Mouse (Mus musculus): Measurements from ENCODE around the gene Ipo5. TPM values are rescaled to one million over a fixed set of nuclear protein-coding genes. Genes with fewer than 3 reads are reported as not detected.

The Ipo5 gene
- polyA plus RNA-seq, 1 experiment from 2014 or later = 123 TPM

- no peak overlapping the region for H3K4me2 ChIP-seq (ENCODE audit: low read length)
- no peaks in the 10 kb centered on the region for H3K27me3 ChIP-seq (replicated peaks; ENCODE audit: control insufficient read depth, insufficient read depth, low read length)
- no peaks in the 10 kb centered on the region for H3K36me3 ChIP-seq (ENCODE audit: control insufficient read depth, insufficient read depth, low read length)
- no peak overlapping the region for H3K27ac ChIP-seq (ENCODE audit: low read depth)
- H3K9me3 ChIP-seq (ENCODE audit: control insufficient read depth, low read length) = no peaks in the 10 kb centered on the region
- H3K4me3 ChIP-seq (ENCODE audit: low read depth, low read length) = no peak overlapping the region
- no peak for DNase-seq (ENCODE audit: low spot score)
- no peaks in the 10 kb centered on the region for H3K4me1 ChIP-seq (replicated peaks; ENCODE audit: control insufficient read depth, insufficient read depth, low read length)
- H3K9ac ChIP-seq (ENCODE audit: low read length) = no peak overlapping the region
- no peak for ATAC-seq (replicated peaks; ENCODE audit: low FRiP score, low TSS enrichment, low read depth)
- WGBS = 88% methylated on average over 16 of the region's 16 CpGs
Measured at GRCm38 (mm10) chr14:120875811-120876388, 35.1 kb upstream of the Ipo5 start.

- Histone ChIP-seq H3K36me3 (ENCODE audit: control insufficient read depth, insufficient read depth, low read length) (no peaks in the 10 kb centered on the region), H3K9ac (ENCODE audit: low read length) (no peak overlapping the region), H3K4me2 (ENCODE audit: low read length) (no peak overlapping the region), H3K4me1 (replicated peaks; ENCODE audit: control insufficient read depth, insufficient read depth, low read length) (no peaks in the 10 kb centered on the region), H3K9me3 (ENCODE audit: control insufficient read depth, low read length) (no peaks in the 10 kb centered on the region), H3K27ac (ENCODE audit: low read depth) (no peak overlapping the region), H3K4me3 (ENCODE audit: low read depth, low read length) (no peak overlapping the region), H3K27me3 (replicated peaks; ENCODE audit: control insufficient read depth, insufficient read depth, low read length) (no peaks in the 10 kb centered on the region)
- DNase-seq (ENCODE audit: low spot score) (no peak), ATAC-seq (replicated peaks; ENCODE audit: low FRiP score, low TSS enrichment, low read depth) (no peak)
- 65% methylated on average over 10 of the region's 10 CpGs for WGBS
Measured at GRCm38 (mm10) chr14:120877147-120877546, 33.9 kb upstream of the Ipo5 start.

- ATAC-seq (replicated peaks; ENCODE audit: low FRiP score, low TSS enrichment, low read depth) (no peak), DNase-seq (ENCODE audit: low spot score) (no peak)
- Histone ChIP-seq H3K27ac (ENCODE audit: low read depth) (no peak overlapping the region), H3K36me3 (ENCODE audit: control insufficient read depth, insufficient read depth, low read length) (no peaks in the 10 kb centered on the region), H3K9me3 (ENCODE audit: control insufficient read depth, low read length) (no peaks in the 10 kb centered on the region), H3K9ac (ENCODE audit: low read length) (no peak overlapping the region), H3K4me1 (replicated peaks; ENCODE audit: control insufficient read depth, insufficient read depth, low read length) (no peaks in the 10 kb centered on the region), H3K27me3 (replicated peaks; ENCODE audit: control insufficient read depth, insufficient read depth, low read length) (no peaks in the 10 kb centered on the region), H3K4me2 (ENCODE audit: low read length) (no peak overlapping the region), H3K4me3 (ENCODE audit: low read depth, low read length) (no peak overlapping the region)
- 95% methylated on average over 2 of the region's 2 CpGs for WGBS
Measured at GRCm38 (mm10) chr14:120879026-120879425, 32.0 kb upstream of the Ipo5 start.

GRCm38 (mm10) chr14:120880601-120881000 is 30.4 kb upstream of the Ipo5 start:
- Histone ChIP-seq H3K27me3 (replicated peaks; ENCODE audit: control insufficient read depth, insufficient read depth, low read length) (no peaks in the 10 kb centered on the region), H3K4me2 (ENCODE audit: low read length) (no peak overlapping the region), H3K4me3 (ENCODE audit: low read depth, low read length) (no peak overlapping the region), H3K9ac (ENCODE audit: low read length) (no peak overlapping the region), H3K9me3 (ENCODE audit: control insufficient read depth, low read length) (no peaks in the 10 kb centered on the region), H3K4me1 (replicated peaks; ENCODE audit: control insufficient read depth, insufficient read depth, low read length) (no peaks in the 10 kb centered on the region), H3K36me3 (ENCODE audit: control insufficient read depth, insufficient read depth, low read length) (no peaks in the 10 kb centered on the region), H3K27ac (ENCODE audit: low read depth) (no peak overlapping the region)
- WGBS = 47% methylated on average over 2 of the region's 5 CpGs
- DNase-seq (ENCODE audit: low spot score) (no peak), ATAC-seq (replicated peaks; ENCODE audit: low FRiP score, low TSS enrichment, low read depth) (no peak)

- Histone ChIP-seq H3K27me3 (replicated peaks; ENCODE audit: control insufficient read depth, insufficient read depth, low read length) (no peaks in the 10 kb centered on the region), H3K9ac (ENCODE audit: low read length) (no peak overlapping the region), H3K4me1 (replicated peaks; ENCODE audit: control insufficient read depth, insufficient read depth, low read length) (no peaks in the 10 kb centered on the region), H3K27ac (ENCODE audit: low read depth) (no peak overlapping the region), H3K4me2 (ENCODE audit: low read length) (no peak overlapping the region), H3K36me3 (ENCODE audit: control insufficient read depth, insufficient read depth, low read length) (no peaks in the 10 kb centered on the region), H3K9me3 (ENCODE audit: control insufficient read depth, low read length) (no peaks in the 10 kb centered on the region), H3K4me3 (ENCODE audit: low read depth, low read length) (no peak overlapping the region)
- ATAC-seq (replicated peaks; ENCODE audit: low FRiP score, low TSS enrichment, low read depth) (no peak), DNase-seq (ENCODE audit: low spot score) (no peak)
- 82% methylated on average over 9 of the region's 9 CpGs for WGBS
Measured at GRCm38 (mm10) chr14:120881054-120881453, 30.0 kb upstream of the Ipo5 start.

- no peak overlapping the region for H3K9ac ChIP-seq (ENCODE audit: low read length)
- H3K4me1 ChIP-seq (replicated peaks; ENCODE audit: control insufficient read depth, insufficient read depth, low read length) = no peaks in the 10 kb centered on the region
- ATAC-seq (replicated peaks; ENCODE audit: low FRiP score, low TSS enrichment, low read depth) (no peak), DNase-seq (ENCODE audit: low spot score) (no peak)
- H3K4me3 ChIP-seq (ENCODE audit: low read depth, low read length) = no peak overlapping the region
- no peaks in the 10 kb centered on the region for H3K27me3 ChIP-seq (replicated peaks; ENCODE audit: control insufficient read depth, insufficient read depth, low read length)
- H3K36me3 ChIP-seq (ENCODE audit: control insufficient read depth, insufficient read depth, low read length) = no peaks in the 10 kb centered on the region
- no peak overlapping the region for H3K27ac ChIP-seq (ENCODE audit: low read depth)
- no peaks in the 10 kb centered on the region for H3K9me3 ChIP-seq (ENCODE audit: control insufficient read depth, low read length)
- WGBS = 88% methylated on average over 11 of the region's 11 CpGs
- no peak overlapping the region for H3K4me2 ChIP-seq (ENCODE audit: low read length)
Measured at GRCm38 (mm10) chr14:120888681-120889080, 22.3 kb upstream of the Ipo5 start.

GRCm38 (mm10) chr14:120892369-120892768 is 18.7 kb upstream of the Ipo5 start:
- ATAC-seq (replicated peaks; ENCODE audit: low FRiP score, low TSS enrichment, low read depth) (no peak), DNase-seq (ENCODE audit: low spot score) (no peak)
- Histone ChIP-seq H3K4me3 (ENCODE audit: low read depth, low read length) (no peak overlapping the region), H3K9ac (ENCODE audit: low read length) (no peak overlapping the region), H3K4me1 (replicated peaks; ENCODE audit: control insufficient read depth, insufficient read depth, low read length) (no peaks in the 10 kb centered on the region), H3K9me3 (ENCODE audit: control insufficient read depth, low read length) (no peaks in the 10 kb centered on the region), H3K4me2 (ENCODE audit: low read length) (no peak overlapping the region), H3K27me3 (replicated peaks; ENCODE audit: control insufficient read depth, insufficient read depth, low read length) (no peaks in the 10 kb centered on the region), H3K27ac (ENCODE audit: low read depth) (no peak overlapping the region), H3K36me3 (ENCODE audit: control insufficient read depth, insufficient read depth, low read length) (no peaks in the 10 kb centered on the region)
- WGBS = 73% methylated on average over 8 of the region's 8 CpGs

- H3K27me3 ChIP-seq (replicated peaks; ENCODE audit: control insufficient read depth, insufficient read depth, low read length) = no peaks in the 10 kb centered on the region
- no peak overlapping the region for H3K27ac ChIP-seq (ENCODE audit: low read depth)
- 75% methylated on average over 11 of the region's 11 CpGs for WGBS
- H3K9me3 ChIP-seq (ENCODE audit: control insufficient read depth, low read length) = no peaks in the 10 kb centered on the region
- no peak overlapping the region for H3K4me2 ChIP-seq (ENCODE audit: low read length)
- no peaks in the 10 kb centered on the region for H3K36me3 ChIP-seq (ENCODE audit: control insufficient read depth, insufficient read depth, low read length)
- no peak overlapping the region for H3K9ac ChIP-seq (ENCODE audit: low read length)
- DNase-seq (ENCODE audit: low spot score) (no peak), ATAC-seq (replicated peaks; ENCODE audit: low FRiP score, low TSS enrichment, low read depth) (no peak)
- H3K4me1 ChIP-seq (replicated peaks; ENCODE audit: control insufficient read depth, insufficient read depth, low read length) = no peaks in the 10 kb centered on the region
- H3K4me3 ChIP-seq (ENCODE audit: low read depth, low read length) = no peak overlapping the region
Measured at GRCm38 (mm10) chr14:120896613-120897012, 14.4 kb upstream of the Ipo5 start.

GRCm38 (mm10) chr14:120898876-120899275 is 12.1 kb upstream of the Ipo5 start:
- H3K9me3 ChIP-seq (ENCODE audit: control insufficient read depth, low read length) = no peaks in the 10 kb centered on the region
- H3K4me2 ChIP-seq (ENCODE audit: low read length) = no peak overlapping the region
- H3K36me3 ChIP-seq (ENCODE audit: control insufficient read depth, insufficient read depth, low read length) = no peaks in the 10 kb centered on the region
- DNase-seq (ENCODE audit: low spot score) (no peak), ATAC-seq (replicated peaks; ENCODE audit: low FRiP score, low TSS enrichment, low read depth) (no peak)
- H3K4me3 ChIP-seq (ENCODE audit: low read depth, low read length) = no peak overlapping the region
- no peak overlapping the region for H3K9ac ChIP-seq (ENCODE audit: low read length)
- H3K27me3 ChIP-seq (replicated peaks; ENCODE audit: control insufficient read depth, insufficient read depth, low read length) = no peaks in the 10 kb centered on the region
- H3K27ac ChIP-seq (ENCODE audit: low read depth) = no peak overlapping the region
- no peaks in the 10 kb centered on the region for H3K4me1 ChIP-seq (replicated peaks; ENCODE audit: control insufficient read depth, insufficient read depth, low read length)
- 81% methylated on average over 3 of the region's 3 CpGs for WGBS
